Mouse (Mus musculus) erythroblast, embryonic 14.5 days (primary cell): ENCODE data around the gene Abca1.

ENCODE experiments used
- GATA1 ChIP-seq: IDR thresholded peaks from 2 replicates; pipeline ENCODE4 v1.6.1; 2012; ENCODE audit warnings: low read length, inconsistent platforms, mixed read lengths
- TAL1 ChIP-seq: IDR thresholded peaks from 3 replicates; pipeline ENCODE4 v1.6.1; 2012; ENCODE audit warnings: low read length, inconsistent platforms, mixed read lengths

- TF ChIP-seq TAL1: no peak
- TF ChIP-seq GATA1: no peak
Observed at GRCm38 (mm10) chr4:53196058-53196771, 36.5 kb upstream of the Abca1 start.
